Mouse (Mus musculus): ENCODE data around the gene Arhgap28. TPM values are rescaled to one million over a fixed set of nuclear protein-coding genes. Genes with fewer than 3 reads are reported as not detected.

Arhgap28 gene
- total and polyA plus RNA-seq, 2 experiments from 2014 or later = 4.0 to 7.6 TPM

- H3K9me3 ChIP-seq (ENCODE audit: low read length) = no peaks in the 10 kb centered on the region
- no peaks in the 10 kb centered on the region for H3K27me3 ChIP-seq (ENCODE audit: insufficient read depth, low read length)
- no peak overlapping the region for H3K4me3 ChIP-seq (ENCODE audit: low read length)
- TF ChIP-seq CTCF (IDR thresholded peaks at IDR 0.05; ENCODE audit: low read depth) = no peak
- H3K27ac ChIP-seq = no peak overlapping the region
- no peaks in the 10 kb centered on the region for H3K4me1 ChIP-seq (ENCODE audit: insufficient read depth, low read length)
- no peak overlapping the region for H3K4me2 ChIP-seq (ENCODE audit: low read depth, low read length)
- no peaks in the 10 kb centered on the region for H3K36me3 ChIP-seq (ENCODE audit: insufficient read depth, low read length)
- ATAC-seq = no peak
- no peak overlapping the region for H3K9ac ChIP-seq (replicated peaks; ENCODE audit: low read length)
- 29% methylated on average over 2 of the region's 2 CpGs for WGBS
- no peak for DNase-seq (ENCODE audit: low spot score)
Measured at GRCm38 (mm10) chr17:67976465-67976864, 27.5 kb downstream of the Arhgap28 start.

GRCm38 (mm10) chr17:67976027-67976426 is 27.9 kb downstream of the Arhgap28 start:
- Histone ChIP-seq H3K27me3 (ENCODE audit: insufficient read depth, low read length) (no peaks in the 10 kb centered on the region), H3K9me3 (ENCODE audit: low read length) (no peaks in the 10 kb centered on the region), H3K9ac (replicated peaks; ENCODE audit: low read length) (no peak overlapping the region), H3K36me3 (ENCODE audit: insufficient read depth, low read length) (no peaks in the 10 kb centered on the region), H3K4me2 (ENCODE audit: low read depth, low read length) (no peak overlapping the region), H3K27ac (no peak overlapping the region), H3K4me3 (ENCODE audit: low read length) (no peak overlapping the region), H3K4me1 (ENCODE audit: insufficient read depth, low read length) (no peaks in the 10 kb centered on the region)
- no peak for TF ChIP-seq CTCF (IDR thresholded peaks at IDR 0.05; ENCODE audit: low read depth)
- DNase-seq (ENCODE audit: low spot score) (no peak), ATAC-seq (no peak)

DNA sequence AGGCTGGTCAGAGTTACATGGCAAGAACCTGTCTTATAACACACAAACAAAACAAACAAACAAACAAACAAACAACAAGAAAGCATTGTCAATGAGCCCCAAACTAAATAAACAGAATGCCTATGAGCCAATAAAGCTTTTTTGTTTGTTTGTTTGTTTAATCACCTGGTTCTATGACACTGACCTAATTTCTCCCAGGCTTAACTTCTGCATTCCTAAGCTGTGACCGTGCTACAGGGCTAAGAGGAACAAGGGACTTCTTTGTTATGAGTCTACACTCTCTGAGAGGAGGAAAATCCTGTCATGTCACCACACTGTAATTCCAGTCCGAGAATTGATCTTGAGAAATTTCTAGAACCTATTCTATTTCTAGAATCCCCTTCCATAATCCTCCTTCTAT is 29.2 kb downstream of the Arhgap28 start:
- H3K4me3 ChIP-seq (ENCODE audit: low read length) = no peak overlapping the region
- ATAC-seq (no peak), DNase-seq (ENCODE audit: low spot score) (no peak)
- no peak overlapping the region for H3K4me2 ChIP-seq (ENCODE audit: low read depth, low read length)
- H3K27me3 ChIP-seq (ENCODE audit: insufficient read depth, low read length) = no peaks in the 10 kb centered on the region
- no peaks in the 10 kb centered on the region for H3K9me3 ChIP-seq (ENCODE audit: low read length)
- H3K27ac ChIP-seq = no peak overlapping the region
- H3K36me3 ChIP-seq (ENCODE audit: insufficient read depth, low read length) = no peaks in the 10 kb centered on the region
- WGBS = 53% methylated on average over 2 of the region's 2 CpGs
- no peak overlapping the region for H3K9ac ChIP-seq (replicated peaks; ENCODE audit: low read length)
- no peaks in the 10 kb centered on the region for H3K4me1 ChIP-seq (ENCODE audit: insufficient read depth, low read length)
- TF ChIP-seq CTCF (IDR thresholded peaks at IDR 0.05; ENCODE audit: low read depth) = no peak

GRCm38 (mm10) chr17:67966853-67967540 is 36.9 kb downstream of the Arhgap28 start:
- TF ChIP-seq CTCF (IDR thresholded peaks at IDR 0.05; ENCODE audit: low read depth) = no peak
- DNase-seq (ENCODE audit: low spot score) (peak; percentile 29), ATAC-seq (peak; percentile 53; the same call in 1 of the 2 replicates)
- no peaks in the 10 kb centered on the region for H3K27me3 ChIP-seq (ENCODE audit: insufficient read depth, low read length)
- no peak overlapping the region for H3K27ac ChIP-seq
- H3K36me3 ChIP-seq (ENCODE audit: insufficient read depth, low read length) = no peaks in the 10 kb centered on the region
- WGBS = 62% methylated on average over 8 of the region's 8 CpGs
- no peak overlapping the region for H3K4me3 ChIP-seq (ENCODE audit: low read length)
- H3K4me2 ChIP-seq (ENCODE audit: low read depth, low read length) = no peak overlapping the region
- no peaks in the 10 kb centered on the region for H3K4me1 ChIP-seq (ENCODE audit: insufficient read depth, low read length)
- H3K9ac ChIP-seq (replicated peaks; ENCODE audit: low read length) = no peak overlapping the region
- H3K9me3 ChIP-seq (ENCODE audit: low read length) = no peaks in the 10 kb centered on the region

DNA sequence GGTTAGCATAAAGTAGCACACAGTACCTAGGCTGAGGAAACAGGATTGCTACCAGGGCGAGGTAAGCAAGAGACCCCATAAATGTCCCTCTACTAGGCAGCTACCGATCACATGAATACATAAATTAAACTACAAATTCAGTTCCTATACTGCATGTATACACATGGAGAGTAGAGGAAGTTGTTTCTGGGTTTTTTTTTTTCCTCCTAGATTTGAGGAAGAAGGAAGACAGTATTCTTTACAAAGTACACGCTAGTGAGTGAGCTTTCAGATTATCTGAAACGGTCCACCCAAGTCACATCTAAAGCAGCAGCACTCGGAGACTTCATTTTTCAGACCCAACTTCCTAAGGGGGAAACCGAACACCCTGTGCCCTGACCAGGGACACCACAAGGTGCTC is 41.1 kb downstream of the Arhgap28 start:
- TF ChIP-seq CTCF (IDR thresholded peaks at IDR 0.05; ENCODE audit: low read depth) = no peak
- Histone ChIP-seq H3K27ac (no peak overlapping the region), H3K4me1 (ENCODE audit: insufficient read depth, low read length) (no peaks in the 10 kb centered on the region), H3K36me3 (ENCODE audit: insufficient read depth, low read length) (no peaks in the 10 kb centered on the region), H3K4me3 (ENCODE audit: low read length) (no peak overlapping the region), H3K9me3 (ENCODE audit: low read length) (no peaks in the 10 kb centered on the region), H3K9ac (replicated peaks; ENCODE audit: low read length) (no peak overlapping the region), H3K4me2 (ENCODE audit: low read depth, low read length) (no peak overlapping the region), H3K27me3 (ENCODE audit: insufficient read depth, low read length) (no peaks in the 10 kb centered on the region)
- ATAC-seq (no peak), DNase-seq (ENCODE audit: low spot score) (no peak)
- WGBS = 92% methylated on average over 6 of the region's 6 CpGs

- ATAC-seq = peak; percentile 56; the same call in 1 of the 2 replicates
- Histone ChIP-seq H3K36me3 (ENCODE audit: insufficient read depth, low read length) (no peaks in the 10 kb centered on the region), H3K4me3 (ENCODE audit: low read length) (no peak overlapping the region), H3K9me3 (ENCODE audit: low read length) (no peaks in the 10 kb centered on the region), H3K4me1 (ENCODE audit: insufficient read depth, low read length) (no peaks in the 10 kb centered on the region), H3K27me3 (ENCODE audit: insufficient read depth, low read length) (no peaks in the 10 kb centered on the region), H3K9ac (replicated peaks; ENCODE audit: low read length) (no peak overlapping the region), H3K4me2 (ENCODE audit: low read depth, low read length) (no peak overlapping the region), H3K27ac (no peak overlapping the region)
- 54% methylated on average over 8 of the region's 8 CpGs for WGBS
- TF ChIP-seq CTCF (IDR thresholded peaks at IDR 0.05; ENCODE audit: low read depth) = no peak
- peak; percentile 61 for DNase-seq (ENCODE audit: low spot score)
Measured at GRCm38 (mm10) chr17:67962020-67962419, 41.9 kb downstream of the Arhgap28 start.

GRCm38 (mm10) chr17:67958909-67959308 is 45.0 kb downstream of the Arhgap28 start:
- Histone ChIP-seq H3K4me2 (ENCODE audit: low read depth, low read length) (no peak overlapping the region), H3K4me3 (ENCODE audit: low read length) (no peak overlapping the region), H3K27me3 (ENCODE audit: insufficient read depth, low read length) (no peaks in the 10 kb centered on the region), H3K9ac (replicated peaks; ENCODE audit: low read length) (no peak overlapping the region), H3K27ac (no peak overlapping the region), H3K4me1 (ENCODE audit: insufficient read depth, low read length) (0 out of 2 replicates have a peak, but pooled peaks cover under 1% of the 10 kb centered on the region), H3K36me3 (ENCODE audit: insufficient read depth, low read length) (no peaks in the 10 kb centered on the region), H3K9me3 (ENCODE audit: low read length) (no peaks in the 10 kb centered on the region)
- TF ChIP-seq CTCF (IDR thresholded peaks at IDR 0.05; ENCODE audit: low read depth) = no peak
- DNase-seq (ENCODE audit: low spot score) (no peak), ATAC-seq (no peak)
- 94% methylated on average over 7 of the region's 7 CpGs for WGBS
